Mouse (Mus musculus): Measurements from ENCODE around the gene Tm6sf2. TPM values are rescaled to one million over a fixed set of nuclear protein-coding genes. Genes with fewer than 3 reads are reported as not detected.
A peak's percentile ranks its signal among the peaks of the same experiment; 100 is the strongest.

The Tm6sf2 gene
- polyA plus RNA-seq, 2 experiments = 1.2 to 1.3 TPM

DNA sequence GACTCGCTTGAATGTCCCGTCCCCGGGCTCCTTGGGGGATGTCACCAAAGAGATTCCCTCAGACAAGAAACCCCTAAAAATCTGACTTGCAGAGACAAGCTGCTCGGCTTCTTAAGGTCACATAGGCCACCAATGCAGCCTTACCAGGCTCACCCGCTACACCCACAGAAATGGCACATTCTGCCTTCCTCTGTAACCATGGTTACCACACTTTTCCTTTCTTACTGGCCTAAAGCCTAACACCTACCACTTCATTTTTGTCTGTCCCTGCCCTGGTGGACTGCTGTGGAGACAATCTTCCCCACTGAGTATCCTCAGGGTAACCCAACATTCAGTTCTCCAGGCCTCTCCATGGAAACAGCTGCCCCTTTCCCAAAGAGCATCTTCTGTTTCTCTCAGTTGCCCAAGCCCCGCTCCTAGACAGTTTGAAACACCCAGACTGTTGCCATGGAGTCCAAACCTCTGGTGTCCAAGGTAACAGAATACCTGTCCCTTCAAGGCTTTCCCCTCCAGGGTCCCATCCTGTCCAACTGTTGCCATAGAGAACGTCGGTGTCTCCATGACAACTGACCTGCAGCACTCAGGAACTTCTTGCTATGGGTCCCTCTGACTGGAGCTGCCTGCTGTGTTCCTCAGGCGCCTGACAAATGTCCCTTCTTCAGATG, 16.7 kb downstream of the Tm6sf2 start:
- Histone ChIP-seq H3K9me3 (ENCODE audit: control insufficient read depth, low read length) (no peaks in the 10 kb centered on the region), H3K36me3 (replicated peaks; ENCODE audit: control insufficient read depth, insufficient read depth, low read depth) (no peaks in the 10 kb centered on the region), H3K4me2 (ENCODE audit: low read depth) (no peak overlapping the region), H3K9ac (replicated peaks) (no peak overlapping the region), H3K4me3 (ENCODE audit: insufficient read depth in 1 of 2, low read depth in 2 of 2, low read length in 2 of 2) (no peak overlapping the region), H3K27ac (no peak overlapping the region), H3K4me1 (replicated peaks; ENCODE audit: control insufficient read depth in 2 of 2, insufficient read depth in 2 of 2, low read length in 1 of 2) (no peaks in the 10 kb centered on the region), H3K27me3 (ENCODE audit: control insufficient read depth, insufficient read depth, low read length) (peaks cover 68% of the 10 kb centered on the region)
- WGBS (ENCODE audit: insufficient replicate concordance) = 52% methylated on average over 9 of the region's 9 CpGs
- no peak for DNase-seq (ENCODE audit: low read depth in 3 of 3, low spot score in 3 of 3)
- TF ChIP-seq CTCF (IDR thresholded peaks at IDR 0.05; ENCODE audit: low read depth) (no peak), EP300 (IDR thresholded peaks at IDR 0.05; ENCODE audit: low read depth) (no peak)
- ATAC-seq (ENCODE audit: insufficient read depth) = no peak

DNA sequence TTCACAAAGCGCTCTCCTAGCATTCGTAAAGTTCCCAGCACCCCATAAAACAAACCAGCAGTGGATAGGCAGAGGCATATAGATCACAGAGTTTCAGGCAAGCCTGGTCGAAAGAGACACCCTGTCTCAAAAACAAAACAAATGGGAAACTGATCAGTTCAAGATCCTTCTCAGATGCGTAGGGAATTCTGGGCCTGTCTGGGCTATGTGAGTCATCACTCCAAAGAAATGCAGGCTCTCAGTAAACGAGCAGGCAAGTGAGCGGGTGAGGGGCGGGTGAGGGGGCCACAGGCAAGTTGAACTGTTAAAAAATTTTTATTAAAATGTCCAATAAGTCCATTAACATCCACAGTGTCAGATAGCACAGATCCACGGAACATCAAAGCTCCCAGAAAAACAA, 20.1 kb downstream of the Tm6sf2 start:
- H3K4me3 ChIP-seq (ENCODE audit: insufficient read depth in 1 of 2, low read depth in 2 of 2, low read length in 2 of 2) = no peak overlapping the region
- H3K9me3 ChIP-seq (ENCODE audit: control insufficient read depth, low read length) = no peaks in the 10 kb centered on the region
- no peak overlapping the region for H3K9ac ChIP-seq (replicated peaks)
- no peak overlapping the region for H3K4me2 ChIP-seq (ENCODE audit: low read depth)
- ATAC-seq (ENCODE audit: insufficient read depth) (no peak), DNase-seq (ENCODE audit: low read depth in 3 of 3, low spot score in 3 of 3) (no peak)
- 50% methylated on average over 8 of the region's 8 CpGs for WGBS (ENCODE audit: insufficient replicate concordance)
- no peak for TF ChIP-seq EP300 (IDR thresholded peaks at IDR 0.05; ENCODE audit: low read depth)
- no peak for TF ChIP-seq CTCF (IDR thresholded peaks at IDR 0.05; ENCODE audit: low read depth)
- no peaks in the 10 kb centered on the region for H3K36me3 ChIP-seq (replicated peaks; ENCODE audit: control insufficient read depth, insufficient read depth, low read depth)
- peaks cover 35% of the 10 kb centered on the region for H3K27me3 ChIP-seq (ENCODE audit: control insufficient read depth, insufficient read depth, low read length)
- H3K27ac ChIP-seq = no peak overlapping the region
- no peaks in the 10 kb centered on the region for H3K4me1 ChIP-seq (replicated peaks; ENCODE audit: control insufficient read depth in 2 of 2, insufficient read depth in 2 of 2, low read length in 1 of 2)

DNA sequence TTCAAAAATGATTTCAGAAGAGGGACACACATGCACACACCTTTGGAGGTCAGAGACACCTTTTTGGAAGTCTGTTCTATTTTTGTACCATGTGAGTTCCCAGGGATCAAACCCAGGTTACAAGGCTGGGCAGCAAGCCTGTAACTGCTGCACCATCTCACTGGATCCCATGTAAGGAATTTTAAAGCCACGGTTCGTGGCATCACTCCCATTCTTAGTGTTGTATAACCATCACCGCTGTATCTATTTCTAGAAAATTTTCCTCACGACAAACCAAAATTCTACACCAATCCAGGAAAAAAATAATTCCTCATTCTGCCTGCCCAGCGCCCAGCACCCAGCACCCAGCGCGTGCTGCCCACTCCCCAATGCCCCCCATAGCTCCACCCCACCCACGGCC, 26.6 kb downstream of the Tm6sf2 start:
- Histone ChIP-seq H3K36me3 (replicated peaks; ENCODE audit: control insufficient read depth, insufficient read depth, low read depth) (no peaks in the 10 kb centered on the region), H3K9me3 (ENCODE audit: control insufficient read depth, low read length) (no peaks in the 10 kb centered on the region), H3K9ac (replicated peaks) (no peak overlapping the region), H3K27ac (no peak overlapping the region), H3K4me3 (ENCODE audit: insufficient read depth in 1 of 2, low read depth in 2 of 2, low read length in 2 of 2) (no peak overlapping the region), H3K27me3 (ENCODE audit: control insufficient read depth, insufficient read depth, low read length) (no peaks in the 10 kb centered on the region), H3K4me1 (replicated peaks; ENCODE audit: control insufficient read depth in 2 of 2, insufficient read depth in 2 of 2, low read length in 1 of 2) (no peaks in the 10 kb centered on the region), H3K4me2 (ENCODE audit: low read depth) (no peak overlapping the region)
- ATAC-seq (ENCODE audit: insufficient read depth) (no peak), DNase-seq (ENCODE audit: low read depth in 3 of 3, low spot score in 3 of 3) (no peak)
- no peak for TF ChIP-seq EP300 (IDR thresholded peaks at IDR 0.05; ENCODE audit: low read depth)
- no peak for TF ChIP-seq CTCF (IDR thresholded peaks at IDR 0.05; ENCODE audit: low read depth)
- 58% methylated on average over 8 of the region's 8 CpGs for WGBS (ENCODE audit: insufficient replicate concordance)

DNA sequence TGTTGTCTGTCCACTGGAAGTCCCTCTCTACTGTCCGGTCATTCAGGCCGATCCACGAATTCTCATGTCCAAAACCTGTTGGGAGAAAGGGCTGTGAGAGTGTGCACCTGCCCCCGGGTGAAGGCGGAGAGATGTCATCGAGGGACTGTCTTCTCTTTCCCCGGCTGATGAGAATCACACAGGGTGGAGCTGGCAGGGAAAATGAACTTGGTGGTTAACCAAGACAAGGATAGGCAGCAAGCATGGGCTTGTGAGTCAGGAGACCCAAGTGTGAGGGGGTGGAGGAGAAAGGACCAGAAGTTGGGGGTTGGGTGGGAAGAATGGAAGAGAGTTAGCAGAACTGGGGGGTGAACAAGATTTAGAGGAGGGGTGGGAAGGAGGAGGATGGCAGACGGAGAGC, 27.5 kb downstream of the Tm6sf2 start:
- Histone ChIP-seq H3K27ac (no peak overlapping the region), H3K4me2 (ENCODE audit: low read depth) (no peak overlapping the region), H3K9ac (replicated peaks) (no peak overlapping the region), H3K4me1 (replicated peaks; ENCODE audit: control insufficient read depth in 2 of 2, insufficient read depth in 2 of 2, low read length in 1 of 2) (no peaks in the 10 kb centered on the region), H3K36me3 (replicated peaks; ENCODE audit: control insufficient read depth, insufficient read depth, low read depth) (no peaks in the 10 kb centered on the region), H3K9me3 (ENCODE audit: control insufficient read depth, low read length) (no peaks in the 10 kb centered on the region), H3K4me3 (ENCODE audit: insufficient read depth in 1 of 2, low read depth in 2 of 2, low read length in 2 of 2) (no peak overlapping the region), H3K27me3 (ENCODE audit: control insufficient read depth, insufficient read depth, low read length) (no peaks in the 10 kb centered on the region)
- DNase-seq (ENCODE audit: low read depth in 3 of 3, low spot score in 3 of 3) (no peak), ATAC-seq (ENCODE audit: insufficient read depth) (no peak)
- 62% methylated on average over 8 of the region's 8 CpGs for WGBS (ENCODE audit: insufficient replicate concordance)
- TF ChIP-seq CTCF (IDR thresholded peaks at IDR 0.05; ENCODE audit: low read depth) (no peak), EP300 (IDR thresholded peaks at IDR 0.05; ENCODE audit: low read depth) (no peak)

DNA sequence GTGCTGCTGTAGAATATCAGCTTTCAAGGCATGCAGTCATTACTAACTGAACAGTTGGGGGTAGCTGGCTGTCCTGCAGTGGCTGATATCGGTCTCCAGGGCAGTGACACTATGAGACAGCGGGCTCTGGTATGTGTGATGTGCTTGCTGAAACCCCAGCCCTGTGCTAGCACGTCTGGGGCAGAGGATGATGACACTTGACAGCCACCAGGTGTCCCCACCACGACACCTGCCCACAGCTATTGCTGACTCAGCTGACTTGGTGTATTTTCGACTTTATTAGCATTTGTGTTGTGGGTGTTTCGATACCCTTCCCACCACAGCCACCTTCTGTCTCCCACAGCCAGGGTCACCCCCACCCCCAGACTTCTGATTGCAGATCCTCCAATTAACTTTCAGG, 31.8 kb downstream of the Tm6sf2 start:
- H3K4me2 ChIP-seq (ENCODE audit: low read depth) = no peak overlapping the region
- H3K9ac ChIP-seq (replicated peaks) = no peak overlapping the region
- WGBS (ENCODE audit: insufficient replicate concordance) = 13% methylated on average over 6 of the region's 6 CpGs
- peak in 1 of 3 experiments; percentile 14 for DNase-seq (ENCODE audit: low read depth in 3 of 3, low spot score in 3 of 3)
- ATAC-seq (ENCODE audit: insufficient read depth) = no peak
- no peak overlapping the region for H3K27ac ChIP-seq
- TF ChIP-seq EP300 (IDR thresholded peaks at IDR 0.05; ENCODE audit: low read depth) (no peak), CTCF (IDR thresholded peaks at IDR 0.05; ENCODE audit: low read depth) (peak; percentile 87)
- no peaks in the 10 kb centered on the region for H3K36me3 ChIP-seq (replicated peaks; ENCODE audit: control insufficient read depth, insufficient read depth, low read depth)
- no peaks in the 10 kb centered on the region for H3K9me3 ChIP-seq (ENCODE audit: control insufficient read depth, low read length)
- H3K4me3 ChIP-seq (ENCODE audit: insufficient read depth in 1 of 2, low read depth in 2 of 2, low read length in 2 of 2) = no peak overlapping the region
- no peaks in the 10 kb centered on the region for H3K4me1 ChIP-seq (replicated peaks; ENCODE audit: control insufficient read depth in 2 of 2, insufficient read depth in 2 of 2, low read length in 1 of 2)
- H3K27me3 ChIP-seq (ENCODE audit: control insufficient read depth, insufficient read depth, low read length) = no peaks in the 10 kb centered on the region; the same call in 1 of the 2 replicates
